Mouse (Mus musculus): ENCODE measurements around the gene Tmem120b.

DNA sequence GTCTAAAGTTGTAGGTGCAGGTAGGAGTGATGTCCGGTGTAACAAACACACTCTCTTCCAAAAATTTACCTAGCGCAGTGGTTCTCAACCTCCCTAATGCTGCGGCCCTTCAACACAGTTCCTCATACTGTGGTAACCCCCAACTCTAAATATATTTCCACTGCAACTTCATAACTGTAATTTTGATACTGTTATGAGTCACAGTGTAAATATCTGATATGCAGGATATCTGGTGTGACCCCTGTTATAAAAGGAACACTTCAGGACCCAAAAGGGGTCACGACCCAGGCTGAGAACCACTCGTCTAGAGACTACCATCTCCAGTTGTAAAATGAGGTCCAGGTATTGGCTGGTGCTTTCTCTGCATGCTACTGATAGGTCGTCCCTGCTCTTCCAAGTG lies 56.9 kb downstream of the Tmem120b start:
- TF ChIP-seq CTCF (IDR thresholded peaks at IDR 0.05; ENCODE audit: extremely low read depth, insufficient read depth, insufficient read length, insufficient replicate concordance): no peak
- no peak for TF ChIP-seq POLR2A (IDR thresholded peaks at IDR 0.05; ENCODE audit: low read depth, low read length)
